Mouse (Mus musculus): Measurements from ENCODE around the gene Col25a1.

DNA sequence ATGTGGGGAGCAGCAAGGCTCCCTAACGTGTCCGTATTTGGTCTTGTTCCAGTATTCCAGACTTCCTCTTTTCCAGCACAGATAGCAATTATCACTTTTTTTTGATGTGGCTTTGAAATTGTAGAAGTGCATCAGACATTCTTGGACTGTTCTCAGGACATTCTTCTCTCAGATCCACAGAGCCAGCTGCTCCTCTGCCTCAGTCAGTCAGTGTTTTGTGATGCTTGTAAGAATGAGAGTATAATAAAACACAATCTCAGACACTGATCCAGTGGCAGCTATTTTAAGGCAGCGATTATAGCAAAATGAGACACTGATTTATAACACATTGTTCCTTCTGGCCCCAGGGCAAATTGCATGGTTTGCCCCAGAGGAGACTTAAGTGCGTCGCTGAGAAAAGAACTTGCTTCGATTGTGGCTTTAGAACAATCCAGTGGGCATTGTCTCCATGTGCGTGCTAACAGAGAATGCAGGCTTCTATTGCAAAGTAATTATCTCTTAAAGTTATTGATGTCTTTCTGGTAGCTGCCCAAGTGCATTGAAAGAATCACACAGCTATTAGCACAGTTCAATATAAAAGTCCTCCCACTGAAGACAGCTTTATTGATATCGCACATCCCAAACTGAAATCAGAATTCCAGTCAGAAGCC is 111.5 kb downstream of the Col25a1 start:
- TF ChIP-seq EP300 (IDR thresholded peaks at IDR 0.05; ENCODE audit: low read depth) = no peak
- no peak for TF ChIP-seq CTCF (IDR thresholded peaks at IDR 0.05; ENCODE audit: low read depth)

Data from liver, embryonic 14.5 days (tissue).